Mouse (Mus musculus) frontal cortex, postnatal 10 days (tissue): ENCODE data around the gene Pick1.
A peak's percentile ranks its signal among the peaks of the same experiment; 100 is the strongest.
"Not testable (repeated sequence)": the region's sequence is repeated elsewhere in the genome, so short reads cannot be mapped to it uniquely, and the experiment has no call there.

Experiments used
- DNase-seq, 2 experiments: peaks; one replicate each; pipeline ENCODE4 v3.0.0; 2022; ENCODE audit warnings: low spot score in 2 of 2, mixed read lengths in 1 of 2

Gene Pick1

DNA sequence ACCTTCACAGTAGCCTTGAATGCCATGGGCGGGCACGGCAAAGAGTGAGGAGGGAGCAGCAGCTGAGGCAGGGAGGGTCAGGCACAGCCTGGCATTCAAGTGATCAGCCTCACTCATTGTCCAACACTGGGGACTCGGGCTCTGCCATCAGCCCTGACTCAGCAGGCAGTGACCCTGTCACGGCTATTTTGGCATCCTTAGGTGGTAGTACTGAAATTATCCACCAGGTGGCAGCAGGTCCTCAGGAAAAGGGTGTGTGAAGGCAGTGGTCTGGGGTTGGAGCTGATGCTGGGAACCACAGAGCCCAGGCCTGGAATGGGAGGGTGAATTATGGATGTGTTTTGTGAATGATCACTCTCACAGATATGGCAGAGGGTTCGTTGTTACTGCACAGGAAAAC is 4.3 kb upstream of the Pick1 start:
- DNase-seq = peak; percentile 66 to 75

DNA sequence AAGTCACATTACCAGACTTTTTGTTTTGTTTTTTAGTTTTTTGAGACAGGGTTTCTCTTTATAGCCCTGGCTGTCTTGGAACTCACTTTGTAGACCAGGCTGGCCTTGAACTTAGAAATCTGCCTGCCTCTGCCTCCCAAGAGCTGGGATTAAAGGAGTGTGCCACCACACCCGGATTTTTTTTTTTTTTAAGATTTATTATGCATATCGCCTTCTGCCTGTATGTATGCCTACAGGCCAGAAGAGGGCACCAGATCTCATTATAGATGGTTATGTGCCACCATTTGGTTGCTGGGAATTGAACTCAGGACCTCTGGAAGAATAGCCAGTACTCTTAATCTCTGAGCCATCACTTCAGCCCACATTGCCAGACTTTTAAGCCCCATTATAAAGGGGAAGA is 3.2 kb upstream of the Pick1 start:
- not testable (repeated sequence) for DNase-seq

DNA sequence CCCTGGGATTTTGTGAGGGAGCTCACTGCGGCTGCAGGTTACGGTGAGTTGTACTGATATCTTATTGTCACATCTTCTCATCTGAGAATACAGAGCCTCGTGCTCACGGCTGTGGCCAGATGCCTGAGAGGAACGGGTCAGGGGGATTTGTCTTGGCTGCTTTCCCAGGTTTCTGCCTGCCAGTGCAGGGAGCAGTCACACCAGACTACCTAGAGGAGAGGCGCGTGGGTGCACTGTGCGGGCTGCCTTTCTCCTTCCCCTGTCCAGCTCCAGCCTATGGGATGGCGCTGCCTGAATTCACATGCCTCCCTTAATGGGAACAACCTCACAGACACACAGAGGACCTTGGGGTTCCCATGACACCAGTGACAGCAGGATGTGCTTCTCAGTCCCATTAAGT is 6.3 kb downstream of the Pick1 start:
- DNase-seq = no peak

DNA sequence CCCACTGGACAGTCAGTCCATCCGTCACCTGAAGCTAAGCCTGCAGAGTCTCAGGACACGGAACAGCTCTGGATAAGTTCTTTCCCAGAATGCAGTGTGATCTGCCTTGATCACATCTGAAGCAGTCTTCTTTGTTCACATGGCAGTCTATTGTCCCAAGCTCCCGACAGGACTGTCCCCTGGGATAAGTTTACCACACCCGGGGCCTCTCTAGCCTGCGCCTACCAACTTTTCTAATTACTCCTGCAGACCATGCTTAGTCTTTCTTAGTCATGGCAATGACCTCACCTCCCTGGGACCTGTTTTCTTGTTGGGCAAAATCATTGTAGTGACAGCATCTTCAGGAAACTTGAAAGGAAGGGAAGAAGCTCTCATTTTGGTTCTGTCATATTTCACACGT is 9.1 kb downstream of the Pick1 start:
- no peak for DNase-seq

DNA sequence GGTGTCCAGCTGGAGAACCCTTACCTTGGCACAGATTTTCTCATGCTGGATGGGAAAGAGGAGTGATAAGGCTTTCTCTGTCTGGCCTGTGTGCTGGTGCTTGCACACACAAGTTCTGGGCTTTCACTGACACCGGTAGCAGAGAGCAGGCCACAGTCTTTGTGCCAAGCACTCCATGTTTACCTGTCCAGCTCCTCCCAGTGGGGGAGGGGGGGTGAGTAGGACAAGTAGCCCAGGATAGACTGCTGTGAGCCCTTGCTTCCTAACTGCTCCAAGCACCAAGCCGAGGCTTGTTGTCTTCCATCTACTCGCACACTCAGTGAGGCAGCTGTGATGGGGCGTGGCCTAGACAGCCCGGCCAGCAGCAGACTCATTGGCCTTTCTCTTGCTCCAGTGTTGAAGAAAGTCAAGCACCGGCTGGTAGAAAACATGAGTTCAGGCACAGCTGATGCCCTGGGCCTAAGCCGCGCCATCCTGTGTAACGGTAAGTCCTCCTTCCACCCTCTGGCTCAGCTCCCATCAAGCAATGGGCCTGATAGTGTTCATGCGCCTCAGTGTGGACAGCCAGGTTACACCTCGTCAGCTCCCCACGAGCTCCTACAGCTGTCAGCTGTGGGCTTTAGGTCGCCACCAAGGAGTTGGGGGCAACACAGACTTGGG is 13.7 kb downstream of the Pick1 start:
- peak in 1 of 2 experiments; percentile 27 for DNase-seq

DNA sequence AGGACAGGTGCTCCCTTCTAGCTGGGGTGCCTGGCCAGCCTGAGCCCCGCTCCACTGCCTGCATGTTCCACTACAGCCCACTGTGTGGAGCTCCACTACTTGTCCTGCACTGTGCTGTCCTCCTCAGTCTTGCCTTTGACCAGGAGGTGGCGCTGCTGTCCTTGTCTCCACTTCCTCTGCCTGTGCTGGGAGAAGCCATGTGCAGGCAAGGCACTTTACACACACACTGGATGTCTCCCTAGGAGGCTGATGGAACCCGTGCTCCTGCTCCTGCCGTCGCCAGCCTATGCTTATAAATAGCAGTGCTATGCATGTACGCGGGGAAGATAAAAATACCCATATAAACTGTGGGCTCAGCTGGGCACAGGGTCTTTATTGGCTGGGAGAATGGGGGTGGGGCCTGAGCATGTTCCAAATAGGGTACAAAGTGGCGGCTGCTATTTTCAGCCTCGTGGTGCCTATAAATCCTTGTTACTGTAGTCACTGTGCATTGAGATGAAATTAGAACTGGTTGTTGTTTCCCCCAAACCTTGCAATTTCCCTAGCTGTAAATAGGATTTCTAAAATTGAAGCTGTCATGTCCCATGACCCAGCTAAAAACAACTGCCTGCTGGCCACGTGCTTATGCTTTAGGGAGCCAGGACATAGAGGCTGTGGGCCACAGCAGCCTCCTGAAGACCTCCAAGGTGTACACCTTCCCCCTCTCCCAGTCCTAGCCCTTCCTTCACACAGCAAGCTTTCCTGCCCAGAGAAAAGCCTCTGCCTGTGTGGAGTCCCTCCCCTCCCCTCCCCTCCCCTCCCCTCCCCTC is 14.5 kb downstream of the Pick1 start:
- peak; percentile 97 to 98 for DNase-seq

DNA sequence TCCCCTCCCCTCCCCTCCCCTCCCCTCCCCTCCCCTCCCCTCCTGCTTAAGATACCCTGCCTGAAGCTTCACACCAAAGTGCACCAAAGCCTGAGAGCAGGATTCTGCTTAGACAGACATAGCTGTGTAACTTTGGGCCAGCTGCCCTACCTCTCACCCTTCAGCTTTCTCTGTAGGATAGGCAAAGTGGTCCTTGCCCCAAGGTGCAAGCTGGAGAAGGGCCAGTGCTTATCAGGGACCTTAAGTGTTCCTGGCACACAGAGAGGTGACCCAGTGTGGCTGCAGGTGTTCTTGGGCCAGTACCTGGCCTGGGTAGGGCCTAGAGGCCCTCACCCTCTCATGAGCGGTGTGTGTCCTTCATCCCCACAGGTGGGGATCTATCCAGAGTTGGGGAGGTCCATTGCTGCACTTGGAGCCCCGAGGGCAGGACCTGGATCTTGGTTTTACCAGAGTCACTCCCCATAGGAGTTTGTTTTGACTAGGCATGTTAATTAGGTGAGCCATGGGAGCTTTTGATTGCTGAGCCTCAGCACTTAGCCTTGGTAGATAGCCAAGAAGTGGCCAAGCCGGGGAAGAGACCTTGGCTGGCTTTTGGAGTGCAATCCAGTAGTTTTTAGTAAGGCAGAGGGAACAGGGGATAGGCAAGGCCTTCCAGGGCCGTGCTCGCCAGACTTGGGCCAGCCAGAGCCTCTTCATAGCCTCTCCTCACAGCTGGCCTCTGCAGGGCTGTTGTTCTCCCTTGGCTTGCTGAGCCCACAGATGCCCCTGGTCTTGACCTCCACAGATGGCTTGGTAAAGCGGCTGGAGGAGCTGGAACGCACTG is 15.3 kb downstream of the Pick1 start:
- no peak for DNase-seq

DNA sequence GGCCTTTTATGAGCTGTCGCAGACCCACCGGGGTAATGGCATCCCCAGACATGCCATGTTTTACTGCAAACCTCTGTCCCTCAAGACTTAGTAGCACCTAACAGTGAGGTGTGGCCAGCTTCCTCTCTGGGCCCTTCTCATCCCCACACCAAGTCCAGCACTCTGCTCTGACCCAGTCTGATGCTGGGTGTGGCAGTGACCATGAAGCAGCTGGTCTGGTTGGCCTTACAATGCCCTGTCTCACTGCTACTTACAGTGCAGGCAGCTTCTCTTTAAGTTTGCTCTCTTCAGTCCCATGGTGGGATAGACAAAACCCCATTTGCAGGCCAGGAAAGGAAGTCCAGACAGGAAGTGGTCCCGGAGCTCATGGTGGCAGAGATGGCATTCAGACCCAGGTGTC is 16.3 kb downstream of the Pick1 start:
- DNase-seq = no peak

DNA sequence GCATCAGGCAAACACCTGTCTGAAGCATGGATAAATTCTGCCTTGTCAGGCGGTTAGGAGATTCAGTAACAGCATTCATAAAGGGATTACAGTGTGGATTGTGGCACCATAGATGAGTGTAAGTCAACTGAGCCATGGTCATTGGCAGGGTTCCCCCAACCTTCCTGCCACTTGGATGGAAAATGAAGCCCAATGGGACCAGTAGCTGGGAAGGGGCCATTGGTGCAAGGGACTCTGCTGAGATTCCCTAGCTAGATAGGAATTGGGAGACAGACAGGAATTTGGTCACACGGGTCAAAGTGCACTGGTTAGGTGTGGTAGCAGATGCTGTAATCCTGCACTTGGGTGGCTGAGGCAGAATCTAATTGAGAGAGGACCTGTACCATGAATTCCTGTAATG is 21.3 kb downstream of the Pick1 start:
- DNase-seq = no peak

DNA sequence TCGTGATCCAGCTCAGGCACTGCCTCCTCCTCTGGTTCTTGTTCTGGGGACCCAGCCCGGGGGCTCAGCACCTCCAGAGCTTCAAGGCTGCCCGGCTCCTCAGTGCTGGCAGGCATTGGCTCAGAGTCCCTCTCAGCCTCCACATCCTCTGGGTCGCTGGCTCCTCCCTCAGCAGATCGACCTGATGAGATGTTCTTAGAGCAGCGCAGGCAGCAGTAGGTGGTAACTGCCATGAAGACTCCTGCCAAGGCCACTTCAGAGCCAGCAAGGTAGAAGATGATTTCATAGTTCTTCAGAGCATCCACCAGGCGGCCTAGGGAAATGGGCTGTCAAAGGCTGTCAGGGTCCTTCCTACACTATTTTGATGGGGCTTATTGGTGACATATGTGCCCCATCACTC is 22.2 kb downstream of the Pick1 start:
- DNase-seq = no peak

DNA sequence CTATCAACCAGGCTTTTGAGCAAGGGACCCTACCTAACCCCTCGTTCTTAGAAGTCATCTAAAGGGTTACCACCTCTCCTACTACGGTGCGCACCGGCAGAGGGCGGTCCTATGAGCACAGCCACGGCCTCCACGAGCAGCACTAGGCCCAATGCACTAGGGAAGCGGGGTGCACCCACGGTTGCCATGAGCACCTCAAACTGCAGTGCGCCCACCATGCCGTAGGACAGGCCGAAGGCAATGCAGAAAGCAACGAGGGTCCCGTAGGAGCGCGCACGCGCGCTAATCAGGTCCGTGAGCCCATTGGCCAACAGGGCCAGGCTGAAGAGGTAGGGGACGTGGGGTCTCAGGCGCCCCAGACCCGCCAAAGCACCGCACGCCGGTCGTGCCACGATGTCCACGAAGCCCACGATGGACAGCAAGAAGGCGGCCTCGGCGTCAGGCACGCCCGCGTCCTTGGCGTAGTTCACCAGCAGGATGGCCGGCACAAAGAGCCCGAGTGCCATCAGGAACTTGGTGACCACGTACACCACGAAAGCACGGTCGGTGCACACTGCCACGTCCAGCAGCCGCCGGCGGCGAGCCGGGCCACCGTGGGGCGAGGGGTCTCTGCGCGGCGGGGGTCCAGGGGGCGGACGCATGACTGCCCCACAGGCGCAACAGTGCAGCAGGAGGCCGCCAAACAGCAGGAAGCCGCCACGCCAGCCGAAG is 23.0 kb downstream of the Pick1 start:
- peak in 1 of 2 experiments; percentile 47 for DNase-seq

DNA sequence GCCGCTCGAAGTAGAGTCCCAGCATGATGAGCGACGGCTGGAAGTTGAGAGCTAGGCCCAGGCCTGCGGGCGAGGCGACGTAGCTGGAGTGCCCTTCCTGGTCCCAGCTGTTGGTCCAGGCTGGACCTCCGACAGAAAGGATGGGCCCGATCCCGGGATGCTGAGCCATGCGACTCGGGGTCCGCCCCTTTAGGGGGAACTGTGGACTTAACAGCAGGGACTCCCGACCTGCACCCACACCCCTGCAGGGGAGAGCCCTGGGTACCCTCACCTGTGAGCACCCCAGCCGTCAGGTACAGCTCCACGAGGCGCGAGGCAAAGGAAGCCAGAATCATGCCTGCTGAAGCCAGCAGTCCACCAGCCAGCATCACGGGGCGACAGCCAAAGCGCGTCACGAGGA is 23.6 kb downstream of the Pick1 start:
- DNase-seq = no peak

DNA sequence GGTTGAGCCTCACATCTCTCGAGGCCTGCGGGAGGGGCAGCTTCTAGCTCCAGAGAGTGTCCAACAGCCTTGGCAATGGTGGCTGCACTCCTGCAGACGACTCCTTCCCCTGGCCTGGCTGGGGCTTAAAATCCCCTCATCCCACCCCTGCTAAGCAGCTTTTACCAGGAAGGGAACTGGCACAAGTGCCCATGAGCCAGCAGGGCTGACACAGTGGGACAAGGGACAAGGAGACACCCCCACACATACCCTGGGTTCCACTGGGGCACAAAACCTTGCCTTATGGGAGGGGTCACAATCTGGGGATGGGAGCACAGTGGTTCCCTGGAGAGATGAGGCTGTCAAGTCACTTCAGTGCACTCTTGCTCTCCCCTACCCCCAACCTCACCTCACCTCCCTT is 25.7 kb downstream of the Pick1 start, which contains the start of gene Slc16a8:
TSS of gene Slc16a8 (minus strand) at position 101 of the 400 bp plus-strand sequence.
- DNase-seq = no peak

DNA sequence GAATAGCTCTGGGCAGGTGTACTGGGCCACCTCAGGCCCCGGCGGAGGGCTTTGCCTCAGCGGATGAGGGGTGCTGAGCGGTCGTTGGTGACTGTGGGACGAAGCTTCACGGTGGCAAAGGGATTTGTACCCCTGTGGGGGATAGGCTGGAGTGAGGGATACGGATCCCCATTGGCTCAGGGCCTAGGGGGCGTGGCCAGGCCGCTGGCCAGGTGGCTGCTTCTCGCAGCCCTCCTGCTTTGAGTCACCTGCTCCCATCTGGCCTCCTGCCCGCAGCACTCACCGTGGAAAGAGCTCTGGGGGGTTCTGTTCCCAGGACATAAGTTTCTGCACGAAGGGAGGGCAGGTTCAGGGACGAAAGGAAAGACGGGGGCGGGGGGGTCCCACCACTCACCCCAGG is 29.5 kb downstream of the Pick1 start:
- DNase-seq = no peak

DNA sequence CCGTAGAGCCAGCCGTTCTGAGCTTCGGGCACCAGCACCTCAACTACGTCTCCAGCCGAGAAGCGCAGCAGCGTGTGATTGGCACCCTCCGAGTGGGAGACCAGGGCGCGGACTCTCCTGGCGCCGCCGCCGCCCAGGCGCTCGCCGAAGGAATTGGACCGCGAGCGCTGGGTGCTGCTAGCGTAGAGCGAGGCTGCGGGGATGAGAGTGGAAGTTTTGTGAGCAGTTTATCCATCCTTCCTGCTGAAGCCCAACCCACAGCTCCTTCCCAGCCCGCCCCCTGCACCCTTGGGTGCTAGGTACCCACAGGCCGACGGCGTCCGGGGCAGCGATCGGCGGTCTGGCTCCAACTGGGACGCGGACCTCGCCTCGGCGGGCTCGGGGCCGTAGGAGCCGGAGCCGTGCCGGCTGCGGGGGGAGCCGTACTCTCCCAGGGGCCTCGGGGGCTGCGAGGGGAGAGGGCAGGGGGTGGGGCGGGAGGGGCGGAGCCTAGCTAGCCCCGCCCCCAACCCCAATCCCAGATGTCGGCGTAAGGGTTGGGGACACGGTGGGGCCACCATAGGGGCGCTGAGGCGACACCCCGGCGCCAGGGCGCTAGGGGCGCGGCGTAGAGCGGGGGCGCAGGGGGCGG is 32.2 kb downstream of the Pick1 start:
- peak in 1 of 2 experiments; percentile 52 for DNase-seq

DNA sequence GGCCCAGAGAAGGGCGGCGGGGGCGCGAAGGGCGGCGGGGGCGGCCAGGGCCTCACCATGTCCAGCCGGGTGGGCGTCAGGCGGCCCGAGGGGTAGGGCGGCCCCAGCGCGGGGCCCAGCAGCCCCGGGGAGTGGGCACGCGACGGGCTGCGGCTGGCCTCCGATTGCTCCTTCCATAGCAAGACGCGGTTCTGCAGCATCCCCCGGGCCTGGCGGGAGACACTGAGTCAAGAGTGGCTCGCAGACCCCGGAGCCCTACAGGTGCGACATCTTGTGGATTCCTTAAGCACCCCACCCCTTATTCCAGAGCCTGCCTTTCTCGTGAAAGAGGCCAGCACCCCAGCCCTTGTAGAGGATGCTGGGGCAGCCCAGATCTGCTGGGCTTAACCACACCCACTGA is 32.8 kb downstream of the Pick1 start:
- no peak for DNase-seq

DNA sequence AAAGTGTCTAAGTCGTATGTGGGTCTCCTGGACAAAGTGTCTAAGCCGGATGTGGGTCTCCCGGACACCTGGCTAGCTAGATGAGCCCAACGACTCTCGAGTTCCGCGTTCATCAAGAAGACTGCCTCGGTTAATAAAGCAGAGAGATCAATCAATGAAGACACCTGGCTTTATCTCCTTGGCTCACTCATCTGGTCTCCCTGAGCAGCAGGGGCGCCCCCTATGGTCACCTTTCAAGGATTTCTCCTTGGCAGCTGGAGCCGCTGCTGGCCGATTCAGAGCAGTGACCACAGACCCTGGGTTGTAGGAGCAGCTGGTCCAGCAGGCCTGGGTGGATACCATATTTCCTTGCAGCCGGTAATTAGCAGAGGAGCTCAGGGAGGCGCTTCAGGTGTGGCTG is 33.4 kb downstream of the Pick1 start:
- no peak for DNase-seq

DNA sequence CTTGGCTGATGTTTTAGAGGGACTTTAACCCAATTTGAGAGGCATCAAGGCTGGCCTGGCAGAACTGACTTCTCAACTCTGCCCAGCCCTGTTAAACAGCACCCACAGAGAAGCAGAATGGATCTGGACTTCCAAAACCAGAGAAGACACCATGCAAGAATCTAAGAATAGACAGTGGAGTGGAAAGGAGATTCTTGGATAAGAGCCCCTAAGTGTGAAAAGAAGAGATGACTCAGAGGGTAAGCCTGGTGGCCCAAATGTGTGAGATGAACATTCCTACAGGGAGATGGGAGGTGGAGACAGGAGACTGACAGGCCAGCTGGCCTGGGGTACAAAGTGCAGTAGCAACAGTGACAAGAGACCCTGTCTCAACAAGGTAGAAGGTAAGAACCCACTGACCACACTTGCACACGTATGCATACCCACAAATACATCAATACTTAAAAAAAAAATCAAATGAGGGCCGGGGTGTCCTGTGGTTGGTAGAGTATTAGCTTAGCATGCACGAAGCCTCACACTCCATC is 33.9 kb downstream of the Pick1 start:
- no peak for DNase-seq

DNA sequence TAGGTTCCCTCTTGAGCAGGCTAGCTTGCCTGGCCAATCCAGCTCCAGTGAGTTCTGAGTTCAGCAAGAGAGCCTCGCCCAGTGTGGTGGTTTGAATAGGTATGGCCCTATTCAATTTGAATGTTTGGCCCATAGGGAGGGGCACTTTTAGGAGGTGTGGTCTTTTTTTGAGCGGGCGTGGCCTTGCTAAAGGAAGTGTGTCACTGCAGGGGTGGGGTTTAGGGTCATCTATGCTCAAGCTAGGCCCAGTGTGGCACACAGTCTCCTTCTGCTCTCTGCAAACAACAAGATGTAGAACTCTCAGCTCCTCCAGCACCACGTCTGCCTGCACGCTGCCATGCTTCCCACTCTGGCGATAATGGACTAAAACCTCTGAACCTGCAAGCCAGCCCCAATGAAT is 34.8 kb downstream of the Pick1 start:
- no peak for DNase-seq

DNA sequence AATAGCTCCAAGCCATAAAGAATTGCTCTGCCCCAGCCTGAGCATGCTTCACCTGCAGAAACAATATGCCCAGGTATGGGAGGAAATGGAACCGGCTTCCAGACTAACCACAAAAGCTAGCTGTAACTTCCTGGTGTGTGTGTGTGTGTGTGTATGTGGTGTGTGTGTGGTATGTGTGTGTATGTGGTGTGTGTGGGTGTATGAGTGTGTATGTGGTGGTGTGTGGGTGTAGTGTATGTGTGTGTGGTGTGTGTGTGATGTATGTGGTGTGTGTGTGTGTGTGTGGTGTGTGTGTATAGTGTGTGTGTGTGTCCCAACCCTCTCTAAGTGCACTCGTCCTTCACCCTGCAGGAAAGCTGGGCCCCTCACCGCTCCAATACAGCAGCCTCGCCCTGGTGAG is 36.4 kb downstream of the Pick1 start:
- no peak for DNase-seq

DNA sequence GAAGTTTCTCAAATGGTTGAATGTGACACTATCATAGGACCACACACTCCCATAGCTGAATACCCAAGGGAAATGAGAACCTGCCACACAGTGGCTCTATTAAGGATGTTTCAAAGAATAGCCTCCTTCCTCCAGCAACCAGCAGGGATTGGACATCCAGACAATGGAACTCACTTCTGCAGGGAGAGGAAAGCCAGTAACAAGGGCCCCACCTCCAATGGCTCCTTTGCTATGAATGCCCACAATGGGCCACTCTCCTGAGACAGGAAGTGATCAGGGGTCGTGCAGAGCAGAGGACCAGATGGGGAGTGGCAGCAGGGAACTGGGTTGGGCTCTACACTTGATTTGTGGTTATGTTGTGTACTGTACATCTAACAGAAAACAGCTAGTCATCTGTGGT is 39.5 kb downstream of the Pick1 start:
- no peak for DNase-seq
